Mouse (Mus musculus) layer of hippocampus, adult 11-12 months (tissue): ENCODE results near the gene 4932429P05Rik.

Source experiments
- DNase-seq: peaks from one replicate; pipeline ENCODE4 v3.0.0; 2022; ENCODE audit warnings: low spot score

Gene 4932429P05Rik

GRCm38 (mm10) chrX:89751968-89752367, at the start of gene 4932429P05Rik:
4932429P05Rik (plus strand) TSS chrX:89752268.
- DNase-seq = no peak
